Mouse (Mus musculus) heart, postnatal 0 days (tissue): ENCODE results near the gene Pde4d. TPM values are rescaled to one million over a fixed set of nuclear protein-coding genes. Genes with fewer than 3 reads are reported as not detected.

Experiments used
- ATAC-seq: fragments of 200-750 bp; cut with Nextera tagmentation; 2 replicates; pipeline ENCODE4 v1.8.0; 2017; ENCODE audit warnings: low read depth, moderate number of reproducible peaks, moderate library complexity; ENCODE audit not compliant: insufficient read depth
- DNase-seq: peaks from one replicate; pipeline ENCODE4 v3.0.0-alpha.2; 2016; ENCODE audit warnings: low spot score
- H3K27ac ChIP-seq: fragments of 300-500 bp; sonication (generic); 2 replicates; pipeline ENCODE4 v1.5.1; 2014; ENCODE audit warnings: low read depth, mild to moderate bottlenecking
- H3K27me3 ChIP-seq: fragments of 300-500 bp; sonication (generic); 2 replicates; pipeline ENCODE4 v1.6.1; 2014; ENCODE audit warnings: low read length, mixed read lengths; ENCODE audit not compliant: control insufficient read depth, insufficient read depth
- H3K36me3 ChIP-seq: fragments of 300-500 bp; sonication (generic); replicated peaks from 2 replicates; pipeline ENCODE4 v1.6.1; 2014; ENCODE audit warnings: low read length, mixed read lengths; ENCODE audit not compliant: control insufficient read depth, insufficient read depth
- H3K4me1 ChIP-seq: fragments of 300-500 bp; sonication (generic); 2 replicates; pipeline ENCODE4 v1.6.1; 2014; ENCODE audit warnings: antibody characterized with exemption; ENCODE audit not compliant: control insufficient read depth, insufficient read depth
- H3K4me2 ChIP-seq: fragments of 300-500 bp; sonication (generic); 2 replicates; pipeline ENCODE4 v1.6.1; 2014; ENCODE audit warnings: low read depth, mild to moderate bottlenecking, low read length, moderate library complexity
- H3K4me3 ChIP-seq: fragments of 300-500 bp; sonication (generic); 2 replicates; pipeline ENCODE4 v1.5.1; 2014; ENCODE audit warnings: low read depth, low read length
- H3K9ac ChIP-seq: fragments of 300-500 bp; sonication (generic); replicated peaks from 2 replicates; pipeline ENCODE4 v1.6.1; 2014; ENCODE audit warnings: low read depth, low read length, mixed read lengths
- H3K9me3 ChIP-seq: fragments of 300-500 bp; sonication (generic); replicated peaks from 2 replicates; pipeline ENCODE4 v1.6.1; 2016; ENCODE audit warnings: low read length; ENCODE audit not compliant: control insufficient read depth
- CTCF ChIP-seq: IDR thresholded peaks from 2 replicates; pipeline ENCODE4 v1.5.1; 2016; ENCODE audit warnings: antibody characterized with exemption, control low read depth, low read depth
- EP300 ChIP-seq: IDR thresholded peaks from 2 replicates; pipeline ENCODE4 v1.6.1; 2016; ENCODE audit warnings: antibody characterized with exemption, low read depth
- WGBS: fragments of 180-500 bp; shearing (Covaris S2); extraction: QIAGEN DNeasy Blood & Tissue Kit; methylation state at CpG from one replicate; pipeline ENCODE4 v1.1.7; 2014; 5-methylcytosine and 5-hydroxymethylcytosine counted together
- polyA plus RNA-seq: library from polyadenylated mRNA; unstranded; fragments of >200 nt; fragmentation: Nextera tagmentation; extraction: Ambion mirVana; gene quantifications from 2 replicates; pipeline ENCODE4 v1.2.1, GENCODE M21; 2015
- total RNA-seq: library from RNA; depleted of rRNA; stranded (reverse); fragments of >200 nt; gene quantifications from 2 replicates; pipeline ENCODE4 v1.2.3, GENCODE M21; 2014; ENCODE audit warnings: low replicate concordance

Pde4d gene
- total and polyA plus RNA-seq, 2 experiments from 2014 or later: 21.9 to 58.0 TPM

DNA sequence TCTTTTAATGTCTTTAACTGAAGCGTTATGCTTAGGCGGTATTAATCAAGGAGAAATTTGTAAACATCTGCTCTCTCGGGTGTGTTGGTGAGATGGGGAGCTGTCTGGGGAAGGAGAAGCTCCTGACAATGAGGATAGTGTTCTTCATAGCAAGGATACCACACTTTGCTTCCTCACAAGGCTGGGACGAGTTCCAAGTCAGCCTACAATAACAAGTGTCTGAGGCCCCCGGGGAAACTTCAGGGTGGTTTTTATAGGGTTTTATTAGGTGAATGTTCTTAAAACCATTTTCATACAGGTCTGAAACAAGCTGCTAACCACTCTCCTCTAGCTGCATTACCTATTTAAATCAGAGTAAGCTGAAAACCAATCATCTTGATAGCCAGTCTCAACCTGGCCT lies 1433.9 kb downstream of the Pde4d start:
- Histone ChIP-seq H3K4me3 (no peak overlapping the region), H3K4me2 (no peak overlapping the region), H3K9me3 (no peaks in the 10 kb centered on the region), H3K36me3 (no peaks in the 10 kb centered on the region), H3K9ac (no peak overlapping the region), H3K27ac (no peak overlapping the region), H3K4me1 (no peaks in the 10 kb centered on the region), H3K27me3 (no peaks in the 10 kb centered on the region)
- TF ChIP-seq CTCF: no peak
- TF ChIP-seq EP300: no peak
- ATAC-seq: no peak
- no peak for DNase-seq
- WGBS: 50% methylated on average over 5 of the region's 5 CpGs

DNA sequence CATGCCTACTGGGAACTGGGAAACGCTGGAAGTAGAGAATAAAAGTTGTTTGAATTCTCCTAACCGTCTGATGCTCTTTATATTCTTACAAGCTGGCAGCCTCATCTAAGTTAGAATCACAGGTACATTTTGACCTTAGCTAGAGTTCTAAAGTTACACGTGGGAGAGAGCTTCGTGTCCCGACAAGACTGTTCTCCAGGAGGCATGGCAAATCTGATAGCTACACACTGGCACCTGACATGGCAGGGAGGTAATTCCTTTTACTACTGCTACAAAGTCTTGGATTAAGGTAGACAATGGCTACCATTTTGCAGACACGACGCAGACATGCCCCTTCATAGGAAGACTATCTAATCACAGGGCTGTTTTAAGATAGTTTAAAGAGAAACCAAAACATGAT lies 1435.1 kb downstream of the Pde4d start:
- Histone ChIP-seq H3K27ac (no peak overlapping the region), H3K9me3 (no peaks in the 10 kb centered on the region), H3K4me1 (no peaks in the 10 kb centered on the region), H3K27me3 (no peaks in the 10 kb centered on the region), H3K36me3 (no peaks in the 10 kb centered on the region), H3K4me2 (no peak overlapping the region), H3K9ac (no peak overlapping the region), H3K4me3 (no peak overlapping the region)
- WGBS: 87% methylated on average over 7 of the region's 7 CpGs
- TF ChIP-seq EP300 (no peak), CTCF (no peak)
- ATAC-seq (no peak), DNase-seq (no peak)

DNA sequence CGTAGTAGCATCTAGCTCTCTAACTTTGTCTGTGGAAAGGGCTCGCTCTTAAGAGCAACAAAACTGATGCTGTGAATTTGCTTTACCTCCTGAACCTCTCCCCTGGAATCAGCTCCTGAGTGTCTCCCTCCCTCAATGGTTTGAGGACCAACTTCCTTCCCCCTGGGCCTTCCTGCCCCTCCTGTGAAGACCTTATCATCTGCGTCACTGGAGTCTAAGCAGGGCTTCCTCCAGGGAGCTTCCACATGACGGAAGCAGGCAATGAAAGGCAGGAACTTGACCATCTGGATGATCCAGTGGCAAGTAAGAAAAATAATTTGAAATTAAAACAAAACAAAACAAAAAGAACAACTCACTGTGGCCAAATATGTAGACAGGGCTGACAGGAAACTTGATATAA lies 1438.5 kb downstream of the Pde4d start:
- WGBS: 72% methylated on average over 4 of the region's 4 CpGs
- Histone ChIP-seq H3K4me2 (no peak overlapping the region), H3K36me3 (no peaks in the 10 kb centered on the region), H3K4me1 (no peaks in the 10 kb centered on the region), H3K27me3 (no peaks in the 10 kb centered on the region), H3K4me3 (no peak overlapping the region), H3K9ac (no peak overlapping the region), H3K27ac (no peak overlapping the region), H3K9me3 (no peaks in the 10 kb centered on the region)
- ATAC-seq (no peak; the same call in 1 of the 2 replicates), DNase-seq (no peak)
- TF ChIP-seq EP300 (no peak), CTCF (no peak)

DNA sequence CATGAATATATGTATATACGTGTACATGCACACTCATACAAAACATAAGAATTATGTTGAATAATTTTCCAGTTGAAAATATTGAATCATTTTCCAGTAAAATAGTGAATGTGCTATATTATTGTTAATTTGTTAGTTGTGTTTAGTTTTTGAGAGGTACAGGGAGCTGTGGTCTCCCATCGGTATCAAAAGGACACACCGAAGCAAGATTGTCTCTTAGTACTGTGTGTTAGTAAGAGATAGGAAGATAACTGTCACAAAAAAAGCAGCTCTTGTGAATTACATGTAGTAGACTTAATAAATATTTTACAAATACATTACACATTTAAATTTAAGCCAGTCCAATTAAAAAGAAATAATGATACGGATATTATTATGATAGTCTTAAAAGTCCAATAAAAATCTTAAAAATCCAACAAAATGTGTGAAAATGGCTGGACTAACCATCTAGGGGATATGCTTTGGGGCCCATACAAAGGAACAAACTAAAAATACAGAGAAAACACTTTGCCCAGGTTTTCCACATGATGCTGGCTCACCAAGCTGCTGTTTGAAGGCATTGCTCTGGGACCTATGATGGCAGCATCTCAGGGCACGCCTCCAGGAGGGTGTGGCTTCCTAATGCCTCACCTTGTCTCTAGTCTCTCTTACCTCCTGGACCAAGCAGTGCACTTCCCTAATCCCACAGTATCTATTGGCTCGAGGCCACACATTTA lies 1441.6 kb downstream of the Pde4d start:
- no peak overlapping the region for H3K9ac ChIP-seq
- no peak overlapping the region for H3K4me3 ChIP-seq
- no peak overlapping the region for H3K4me2 ChIP-seq
- H3K27me3 ChIP-seq: no peaks in the 10 kb centered on the region
- no peak for ATAC-seq
- H3K27ac ChIP-seq: no peak overlapping the region
- DNase-seq: no peak
- WGBS: 78% methylated on average over 6 of the region's 6 CpGs
- H3K4me1 ChIP-seq: no peaks in the 10 kb centered on the region
- no peaks in the 10 kb centered on the region for H3K36me3 ChIP-seq
- no peaks in the 10 kb centered on the region for H3K9me3 ChIP-seq
- no peak for TF ChIP-seq EP300
- TF ChIP-seq CTCF: no peak

DNA sequence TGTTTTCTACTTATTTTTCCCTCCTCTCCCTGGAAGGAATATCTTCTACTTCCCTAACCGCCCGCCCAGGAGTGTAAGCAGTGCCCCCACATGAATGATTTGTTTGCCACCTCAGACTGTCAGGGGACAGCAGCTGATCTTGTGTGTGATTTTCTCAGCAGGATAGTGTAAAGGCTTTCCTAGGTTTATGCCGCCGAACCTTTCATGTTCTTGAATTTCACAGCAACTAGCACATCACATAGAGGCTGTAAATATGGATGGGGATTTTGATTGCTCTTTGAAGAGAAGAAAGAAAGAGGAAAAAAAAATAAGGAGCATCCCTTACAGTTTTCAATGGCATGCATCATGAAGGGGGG lies 1442.1 kb downstream of the Pde4d start:
- Histone ChIP-seq H3K9ac (no peak overlapping the region), H3K27me3 (no peaks in the 10 kb centered on the region), H3K27ac (no peak overlapping the region), H3K4me2 (no peak overlapping the region), H3K4me1 (no peaks in the 10 kb centered on the region), H3K4me3 (no peak overlapping the region), H3K36me3 (no peaks in the 10 kb centered on the region), H3K9me3 (no peaks in the 10 kb centered on the region)
- DNase-seq: no peak
- ATAC-seq: no peak
- WGBS: 72% methylated on average over 4 of the region's 4 CpGs
- TF ChIP-seq EP300 (no peak), CTCF (no peak)
